Mouse (Mus musculus): Measurements from ENCODE around the gene Olfr525.

Olfr525 gene

DNA sequence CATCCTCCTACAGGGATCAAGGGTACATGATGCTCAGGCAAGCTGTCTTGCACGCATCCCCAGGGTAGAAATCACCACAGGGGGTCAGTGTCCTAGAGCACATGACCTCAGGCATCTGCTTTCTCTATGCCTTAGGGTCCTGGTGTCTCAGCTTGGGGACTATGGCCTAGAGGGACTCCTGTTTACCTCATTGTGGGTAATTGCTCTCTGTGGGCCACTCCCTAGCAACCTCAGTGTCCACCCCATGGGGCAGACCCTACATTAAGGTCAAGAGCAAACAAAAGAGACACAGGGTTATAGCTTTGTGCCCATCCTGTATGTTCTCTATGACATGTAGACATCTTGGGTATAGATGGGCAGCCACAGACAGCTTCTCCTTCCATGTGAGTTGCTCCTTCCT lies at the start of gene Olfr525:
Gene Olfr525 (plus strand): TSS at position 301 of the 400 bp plus-strand sequence.
- DNase-seq, result no peak

DNA sequence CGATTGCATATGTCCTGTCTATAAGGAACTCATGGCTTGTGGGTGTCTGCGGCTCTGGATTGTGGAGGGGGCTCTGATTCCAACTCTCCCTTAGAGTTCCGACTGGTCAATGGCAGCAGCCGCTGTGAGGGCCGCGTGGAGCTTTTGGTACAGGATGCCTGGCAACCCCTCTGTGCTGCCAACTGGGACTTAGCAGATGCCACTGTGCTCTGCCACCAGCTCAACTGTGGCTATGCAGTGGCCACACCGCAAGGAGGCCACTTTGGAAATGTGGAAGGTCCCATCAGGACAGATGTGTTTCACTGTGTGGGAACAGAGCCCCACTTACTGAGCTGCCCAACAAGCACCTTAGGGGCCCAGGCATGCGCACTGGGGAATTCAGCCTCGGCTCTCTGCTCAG lies 24.9 kb upstream of the Olfr525 start:
- no peak for DNase-seq

DNA sequence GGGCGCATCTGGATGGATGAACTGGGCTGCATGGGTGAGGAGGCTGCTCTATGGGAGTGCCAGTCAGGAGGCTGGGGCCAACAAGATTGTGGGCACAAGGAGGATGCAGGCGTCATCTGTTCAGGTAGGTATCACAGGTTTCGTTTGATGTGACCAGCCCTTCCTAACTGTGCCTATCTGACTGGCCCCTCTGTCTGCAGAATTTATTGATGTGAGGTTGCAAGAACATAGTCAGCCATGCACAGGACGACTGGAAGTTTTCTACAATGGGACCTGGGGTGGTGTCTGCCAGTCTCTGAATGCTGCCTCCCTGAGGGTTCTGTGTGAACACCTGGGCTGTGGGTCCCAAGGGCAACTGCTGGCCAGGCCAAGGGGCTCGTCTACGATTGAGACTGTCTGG lies 23.8 kb upstream of the Olfr525 start:
- no peak for DNase-seq

DNA sequence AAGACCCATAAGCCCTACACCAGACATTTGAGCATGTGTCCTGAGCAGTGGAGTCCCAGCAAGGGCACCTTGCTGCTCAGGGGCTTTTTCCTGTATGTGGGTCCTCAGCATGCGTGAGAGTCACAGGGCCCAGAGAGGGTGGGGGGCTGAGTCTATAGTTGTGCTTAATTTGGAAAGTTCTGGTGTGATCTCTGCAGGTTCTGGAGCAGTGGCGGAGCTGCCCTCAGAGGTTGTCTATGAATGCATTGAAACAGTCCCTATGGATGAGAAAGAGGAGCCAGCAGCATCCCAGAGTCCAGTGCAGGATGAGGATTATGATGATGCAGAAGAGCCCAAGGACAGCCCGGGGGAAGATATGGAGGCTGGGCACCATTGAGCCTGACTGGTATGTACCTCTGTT lies 21.2 kb upstream of the Olfr525 start:
- no peak for DNase-seq

DNA sequence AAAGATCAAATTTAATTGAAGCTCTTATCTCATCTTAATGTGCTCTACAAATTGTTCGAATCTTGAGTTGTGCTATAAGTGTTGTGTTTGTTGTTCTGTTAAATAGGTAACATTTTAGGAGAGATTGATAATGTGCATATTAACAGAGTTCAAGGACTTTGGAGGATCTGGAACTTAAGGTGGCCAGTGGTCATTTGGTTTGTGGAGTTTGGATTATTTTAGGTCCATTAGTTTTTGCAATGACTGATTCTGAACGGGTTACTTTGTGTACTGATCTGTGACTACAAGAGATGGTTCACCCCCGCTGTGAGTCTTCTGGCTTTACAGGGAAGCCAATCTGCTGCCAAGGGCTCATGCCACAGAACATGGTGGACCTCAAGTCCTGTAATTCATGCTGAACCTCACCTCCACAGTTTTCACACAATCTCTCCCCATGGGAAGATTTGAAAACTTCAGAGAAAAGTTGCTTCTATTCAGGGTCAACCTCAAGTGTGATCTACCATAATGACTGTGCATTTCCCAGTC lies 735 bp upstream of the Olfr525 start:
- no peak for DNase-seq

DNA sequence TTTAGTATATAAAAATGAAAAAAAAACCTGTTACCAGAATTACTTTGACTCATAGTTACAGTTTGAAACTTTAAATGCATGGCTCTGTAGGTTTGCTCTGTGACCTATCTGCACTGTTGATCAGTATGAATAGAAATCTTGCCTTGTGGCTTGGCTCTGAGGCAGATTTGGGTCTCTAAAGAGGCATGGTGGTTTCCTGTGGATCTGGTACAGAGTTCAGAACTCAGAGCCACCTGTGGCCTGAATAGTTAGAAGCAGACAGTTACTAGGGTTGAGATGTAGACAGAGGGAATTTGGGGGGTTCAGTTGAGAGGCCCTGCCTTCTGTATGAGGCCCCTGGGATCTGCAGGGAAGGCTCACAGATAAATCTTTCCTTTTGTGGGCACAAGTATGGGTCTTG lies 477 bp downstream of the Olfr525 start:
- no peak for DNase-seq

DNA sequence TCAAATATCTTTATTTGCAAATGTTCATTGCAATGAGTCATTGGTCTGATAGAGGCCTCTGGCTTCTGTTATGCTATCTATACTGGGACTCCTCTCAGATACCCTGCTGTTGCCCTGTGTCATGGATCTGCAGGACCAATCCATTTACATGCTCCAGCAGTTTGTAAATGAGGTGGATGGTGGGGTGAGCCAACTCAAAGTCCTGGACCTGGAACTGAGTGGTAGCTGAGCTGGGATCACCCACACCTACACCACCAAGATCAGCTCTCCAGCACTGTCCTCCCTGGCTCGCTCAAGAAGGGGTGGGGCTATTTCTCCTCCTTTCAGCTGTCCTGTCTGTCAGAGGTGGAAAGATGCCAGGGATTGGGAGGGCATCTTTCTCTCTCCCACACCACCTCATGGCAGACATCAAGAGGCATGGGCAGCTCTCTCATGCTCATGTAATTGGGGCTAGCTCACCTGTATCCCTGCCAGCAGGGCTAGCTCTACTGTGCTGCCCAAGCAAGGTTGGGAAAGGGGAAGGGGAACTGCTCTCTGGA lies 9.2 kb downstream of the Olfr525 start:
- DNase-seq, result no peak

DNA sequence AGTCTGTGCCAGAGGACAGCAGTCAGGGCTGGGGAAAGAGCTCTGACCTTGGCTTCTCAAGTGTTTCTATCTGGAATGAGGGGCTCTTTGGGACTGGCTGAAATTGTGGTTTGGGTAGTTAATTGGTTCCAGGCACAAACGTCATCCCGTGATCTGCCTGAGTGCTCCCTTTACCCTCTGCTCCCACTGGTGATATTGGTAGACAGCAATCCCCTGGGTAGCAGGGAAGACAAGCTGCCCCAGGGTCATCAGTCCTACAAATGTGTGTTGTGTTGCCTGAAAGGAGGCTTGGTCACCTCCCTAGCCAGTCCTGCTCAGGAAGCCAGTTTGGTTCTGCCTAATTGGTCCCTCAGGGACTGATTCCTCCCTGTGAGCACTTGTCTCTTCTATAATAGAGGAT lies 13.1 kb downstream of the Olfr525 start, which contains the start of gene Olfr527:
Gene Olfr527 (plus strand): TSS at position 301 of the 400 bp plus-strand sequence.
- DNase-seq, result no peak

DNA sequence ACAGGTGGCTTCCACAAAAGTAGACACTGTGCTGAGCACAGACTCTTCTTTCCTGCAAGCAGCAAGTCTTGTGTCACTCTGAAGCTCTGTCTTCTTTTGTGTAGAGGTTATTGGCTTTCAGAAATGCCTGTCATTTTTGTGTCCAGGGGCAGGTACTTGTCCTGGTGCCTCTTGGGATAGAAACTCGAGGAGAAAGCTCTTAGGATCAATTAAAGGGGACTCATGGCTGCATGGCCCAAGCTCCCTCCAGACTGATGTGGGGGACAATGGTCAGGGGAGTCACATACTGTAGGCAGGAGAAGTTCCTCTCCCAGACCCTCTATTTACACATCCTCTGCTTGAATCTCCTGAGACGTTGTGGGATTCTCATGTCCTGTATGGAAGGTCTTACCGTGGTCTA lies 40.9 kb downstream of the Olfr525 start, which contains the start of gene Olfr60:
Gene Olfr60 (minus strand): TSS at position 101 of the 400 bp plus-strand sequence.
- DNase-seq, result no peak

DNA sequence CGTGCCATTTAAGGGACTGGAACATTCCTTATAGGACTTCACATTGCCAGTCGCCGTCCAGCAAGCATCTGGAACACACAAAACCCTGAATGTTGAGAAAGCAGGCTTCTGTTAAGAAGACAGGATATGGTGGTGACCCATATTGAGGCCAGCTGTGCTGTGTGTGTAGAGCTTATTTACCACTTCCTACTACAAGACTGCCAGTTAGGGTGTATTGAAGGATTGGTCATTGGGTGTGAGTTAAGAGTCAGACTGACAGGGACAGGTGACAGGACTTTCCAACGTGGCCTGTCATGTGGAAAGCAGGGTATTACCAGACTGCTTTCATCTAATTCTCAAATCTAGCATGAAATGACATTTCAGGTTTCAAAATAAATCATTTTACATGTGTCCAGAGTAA lies 53.6 kb downstream of the Olfr525 start:
- DNase-seq, result no peak

DNA sequence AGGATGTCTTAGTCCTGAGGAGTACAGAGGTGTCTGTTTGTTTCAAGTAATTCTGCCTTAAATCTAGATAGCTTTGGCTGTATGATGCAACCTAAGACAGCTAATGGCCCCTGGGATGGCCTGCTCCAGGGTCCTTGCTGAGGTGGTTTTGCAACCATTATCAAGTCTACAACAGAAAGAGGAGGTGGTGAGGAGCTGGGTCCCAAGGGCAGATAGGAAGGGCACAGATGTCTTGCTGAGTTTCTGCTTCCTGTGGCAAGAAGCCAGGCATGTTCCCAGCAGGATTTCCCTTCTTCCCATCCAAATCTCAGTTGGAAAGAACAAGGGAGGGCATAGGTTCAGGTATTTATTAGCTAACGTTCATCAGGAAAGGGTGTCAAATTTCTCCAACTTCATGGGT lies 55.6 kb downstream of the Olfr525 start, which contains the start of gene Olfr530:
Gene Olfr530 (minus strand): TSS at position 101 of the 400 bp plus-strand sequence.
- DNase-seq, result no peak

DNA sequence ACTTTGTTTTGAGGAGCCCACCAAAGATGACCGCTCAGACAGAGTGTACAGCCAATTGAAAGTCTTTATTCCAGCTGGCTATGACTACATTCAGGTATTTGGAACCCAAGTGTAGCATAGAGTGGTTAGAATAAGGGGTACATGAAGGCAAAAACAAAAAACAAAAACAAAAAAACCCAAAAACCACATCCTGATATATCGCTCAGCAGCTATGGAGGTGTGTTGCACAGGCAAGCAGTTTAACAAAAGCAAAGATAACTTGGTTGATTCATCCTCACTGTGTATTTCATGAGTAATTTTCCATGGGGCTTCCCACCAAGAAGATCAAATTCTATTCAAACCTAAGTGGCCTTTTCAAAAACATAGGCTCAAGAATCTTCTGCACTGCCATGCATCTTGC lies 56.3 kb downstream of the Olfr525 start:
- DNase-seq, result no peak
